Mouse (Mus musculus): Measurements from ENCODE around the gene Tut7.

DNA sequence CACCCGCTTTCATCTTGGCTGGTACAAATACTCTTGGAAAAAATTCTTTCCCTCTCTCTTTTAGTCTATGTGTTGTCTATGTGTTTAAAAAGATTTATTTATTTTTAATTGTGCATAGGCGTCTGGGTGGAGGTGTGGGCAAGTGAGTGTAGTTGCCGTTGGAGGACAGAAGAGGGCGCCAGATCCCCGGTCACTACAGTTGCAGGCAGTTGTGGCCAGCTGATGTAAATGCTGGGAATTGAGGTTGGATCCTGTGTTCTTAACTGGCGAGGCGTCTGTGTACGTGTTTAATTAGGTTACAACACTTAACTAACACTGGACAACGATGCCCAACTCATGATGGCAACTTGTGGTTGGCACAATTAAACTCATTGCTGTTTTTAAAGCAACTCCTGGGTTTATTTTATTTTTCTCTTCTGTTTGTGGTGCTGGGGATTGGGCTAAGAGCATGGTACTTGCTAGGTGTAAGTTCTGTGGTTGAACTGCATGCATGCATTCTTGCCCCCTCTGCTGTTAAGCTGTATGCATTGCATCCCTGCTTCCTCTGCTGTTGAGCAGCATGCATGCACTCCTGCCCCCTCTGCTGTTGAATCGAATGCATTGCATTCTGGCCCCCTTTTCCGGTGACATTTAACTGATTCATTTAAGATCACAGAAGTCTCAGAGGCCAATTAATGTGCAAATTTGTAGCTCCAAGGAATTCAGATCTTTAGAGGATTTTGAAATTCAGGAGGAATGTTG is 17.7 kb upstream of the Tut7 start:
- peak; percentile 100 for TF ChIP-seq CTCF (IDR thresholded peaks at IDR 0.05)
- no peak for TF ChIP-seq EP300 (IDR thresholded peaks at IDR 0.05)

Measured in lung, postnatal 0 days (tissue).